Mouse (Mus musculus): ENCODE results near the gene Pdpn.

DNA sequence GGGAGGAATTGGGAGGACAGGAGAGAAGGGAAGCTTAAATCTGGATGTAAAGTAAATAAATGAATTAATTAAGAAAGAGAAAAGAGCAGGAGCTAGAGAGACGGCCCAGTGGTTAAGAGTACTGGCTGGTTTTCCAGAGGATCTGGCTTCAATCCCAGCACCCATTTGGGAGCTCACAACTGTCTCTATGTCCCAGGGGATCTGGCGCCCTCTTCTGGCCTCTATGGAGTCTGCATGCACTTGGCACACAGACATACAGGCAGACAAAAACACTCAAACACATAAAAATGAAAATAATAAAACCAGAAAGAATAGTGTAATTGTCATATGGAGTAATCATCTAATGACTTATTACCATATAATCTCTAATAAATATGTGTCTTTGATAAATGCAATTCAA lies 12.0 kb upstream of the Pdpn start:
- TF ChIP-seq CTCF (IDR thresholded peaks at IDR 0.05; ENCODE audit: borderline replicate concordance, insufficient read depth, low read length) (peak; percentile 39; the same call in 1 of the 2 replicates), POLR2A (IDR thresholded peaks at IDR 0.05; ENCODE audit: low read depth, low read length) (no peak)
